Mouse (Mus musculus) hindbrain, embryonic 11.5 days (tissue): ENCODE measurements around the gene Lhfp. TPM values are rescaled to one million over a fixed set of nuclear protein-coding genes. Genes with fewer than 3 reads are reported as not detected.

Experiments
- ATAC-seq: fragments of 200-750 bp; cut with Nextera tagmentation; 2 replicates; pipeline ENCODE4 v1.8.0; 2017; ENCODE audit warnings: mild to moderate bottlenecking, moderate TSS enrichment, moderate library complexity; ENCODE audit not compliant: low FRiP score
- DNase-seq: peaks from one replicate; pipeline ENCODE4 v3.0.0-alpha.2; 2015; ENCODE audit warnings: low spot score
- H3K27ac ChIP-seq: fragments of 300-500 bp; sonication (generic); 2 replicates; pipeline ENCODE4 v1.5.1; 2014; ENCODE audit warnings: mild to moderate bottlenecking, low read depth, low read length
- H3K27me3 ChIP-seq: fragments of 300-500 bp; sonication (generic); 2 replicates; pipeline ENCODE4 v1.6.1; 2014; ENCODE audit warnings: mild to moderate bottlenecking, low read length, moderate library complexity, mixed read lengths; ENCODE audit not compliant: control insufficient read depth, insufficient read depth
- H3K36me3 ChIP-seq: fragments of 300-500 bp; sonication (generic); 2 replicates; pipeline ENCODE4 v1.6.1; 2014; ENCODE audit warnings: mild to moderate bottlenecking, low read length, moderate library complexity, mixed read lengths; ENCODE audit not compliant: control insufficient read depth, insufficient read depth
- H3K4me1 ChIP-seq: fragments of 300-500 bp; sonication (generic); replicated peaks from 2 replicates; pipeline ENCODE4 v1.6.1; 2014; ENCODE audit warnings: low read length, mixed read lengths; ENCODE audit not compliant: control insufficient read depth, insufficient read depth
- H3K4me2 ChIP-seq: fragments of 300-500 bp; sonication (generic); replicated peaks from 2 replicates; pipeline ENCODE4 v1.6.1; 2014; ENCODE audit warnings: mild to moderate bottlenecking, low read depth, low read length
- H3K4me3 ChIP-seq: fragments of 300-500 bp; sonication (generic); 2 replicates; pipeline ENCODE4 v1.5.1; 2014; ENCODE audit warnings: low read depth, low read length
- H3K9ac ChIP-seq: fragments of 300-500 bp; sonication (generic); 2 replicates; pipeline ENCODE4 v1.6.1; 2014; ENCODE audit warnings: low read depth, low read length
- H3K9me3 ChIP-seq: fragments of 300-500 bp; sonication (generic); 2 replicates; pipeline ENCODE4 v1.6.1; 2016; ENCODE audit warnings: low read length; ENCODE audit not compliant: control insufficient read depth
- WGBS: fragments of 180-500 bp; shearing (Covaris S2); extraction: QIAGEN DNeasy Blood & Tissue Kit; methylation state at CpG from one replicate; pipeline ENCODE4 v1.1.7; 2014; 5-methylcytosine and 5-hydroxymethylcytosine counted together
- polyA plus RNA-seq: library from polyadenylated mRNA; unstranded; fragments of >200 nt; fragmentation: Nextera tagmentation; extraction: Ambion mirVana; gene quantifications from 2 replicates; pipeline ENCODE4 v1.2.1, GENCODE M21; 2014

The Lhfp gene
- polyA plus RNA-seq, 1 experiment from 2014 or later: 45.2 TPM

GRCm38 (mm10) chr3:53310615-53311014 is 269.3 kb downstream of the Lhfp start:
- Histone ChIP-seq H3K9me3 (0 out of 2 replicates have a peak, but pooled peaks cover 3% of the 10 kb centered on the region), H3K9ac (no peak overlapping the region), H3K36me3 (no peaks in the 10 kb centered on the region), H3K4me3 (no peak overlapping the region), H3K27me3 (no peaks in the 10 kb centered on the region), H3K27ac (no peak overlapping the region), H3K4me1 (no peaks in the 10 kb centered on the region), H3K4me2 (no peak overlapping the region)
- DNase-seq: no peak
- WGBS: 88% methylated on average over 2 of the region's 2 CpGs
- no peak for ATAC-seq

Other genes starting within 250 kb of the Lhfp start
- 52.1 and 56.5 TPM in 2 replicates for gene Cog6, start 24.3 kb upstream of the Lhfp start, polyA plus RNA-seq